Mouse (Mus musculus): Measurements from ENCODE around the gene Grtp1. TPM values are rescaled to one million over a fixed set of nuclear protein-coding genes. Genes with fewer than 3 reads are reported as not detected.

The Grtp1 gene
- polyA plus RNA-seq, 1 experiment from 2014 or later = 24.6 TPM

DNA sequence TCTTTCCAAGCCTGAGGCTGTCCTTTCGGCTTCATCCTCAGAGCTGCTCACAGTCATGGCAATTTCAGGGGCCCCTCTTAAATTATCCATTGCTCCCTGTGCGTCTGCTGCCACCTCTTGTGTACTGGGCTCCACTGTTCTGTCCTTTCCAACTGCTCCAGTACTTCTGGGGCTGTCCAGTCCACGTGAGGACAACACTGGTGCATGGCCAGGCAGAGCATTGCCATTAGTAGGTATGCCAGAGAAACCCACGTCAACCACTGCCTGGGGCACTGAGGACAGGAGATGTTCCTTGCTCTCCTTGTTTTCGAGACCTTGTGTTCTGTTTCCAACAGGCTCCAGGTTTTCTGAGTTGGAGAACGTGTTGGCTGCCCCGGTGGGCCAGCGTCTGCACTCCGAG is 24.0 kb upstream of the Grtp1 start:
- Histone ChIP-seq H3K27ac (no peak overlapping the region), H3K4me3 (replicated peaks) (no peak overlapping the region), H3K27me3 (replicated peaks) (no peaks in the 10 kb centered on the region), H3K4me2 (no peak overlapping the region), H3K9me3 (no peaks in the 10 kb centered on the region), H3K9ac (no peak overlapping the region), H3K4me1 (no peaks in the 10 kb centered on the region), H3K36me3 (no peaks in the 10 kb centered on the region)
- WGBS = 83% methylated on average over 9 of the region's 9 CpGs
- ATAC-seq (ENCODE audit: insufficient read depth, low FRiP score, low read depth) = no peak

DNA sequence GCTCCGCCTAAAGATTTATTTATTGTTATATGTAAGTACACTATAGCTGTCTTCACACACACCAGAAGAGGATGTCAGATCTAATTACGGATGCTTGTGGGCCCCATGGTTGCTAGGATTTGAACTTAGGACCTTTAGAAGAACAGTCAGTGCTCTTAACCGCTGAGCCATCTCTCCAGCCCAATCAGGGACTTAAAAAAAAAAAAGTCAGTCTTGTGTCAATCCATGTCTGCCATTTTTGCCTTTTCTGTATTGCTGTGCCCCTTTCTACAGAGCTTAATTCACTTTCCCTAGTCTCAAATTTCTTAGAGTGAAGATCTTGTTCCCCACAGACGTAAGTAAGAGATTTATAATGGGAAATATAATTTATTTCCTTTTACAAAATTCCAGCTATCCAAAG is 18.0 kb upstream of the Grtp1 start:
- no peaks in the 10 kb centered on the region for H3K27me3 ChIP-seq (replicated peaks)
- H3K36me3 ChIP-seq = no peaks in the 10 kb centered on the region
- H3K4me1 ChIP-seq = peaks cover 7% of the 10 kb centered on the region
- no peak overlapping the region for H3K4me2 ChIP-seq
- H3K4me3 ChIP-seq (replicated peaks) = no peak overlapping the region
- H3K9ac ChIP-seq = no peak overlapping the region
- ATAC-seq (ENCODE audit: insufficient read depth, low FRiP score, low read depth) = no peak
- 79% methylated on average over 4 of the region's 4 CpGs for WGBS
- H3K9me3 ChIP-seq = no peaks in the 10 kb centered on the region
- no peak overlapping the region for H3K27ac ChIP-seq

- ATAC-seq (ENCODE audit: insufficient read depth, low FRiP score, low read depth) = no peak
- H3K4me1 ChIP-seq = peaks cover 8% of the 10 kb centered on the region
- H3K4me2 ChIP-seq = no peak overlapping the region
These were observed 17.6 kb upstream of the Grtp1 start for GRCm38 (mm10) chr8:13217986-13218385.

GRCm38 (mm10) chr8:13217093-13217492 is 16.7 kb upstream of the Grtp1 start:
- H3K4me2 ChIP-seq = no peak overlapping the region
- no peak overlapping the region for H3K27ac ChIP-seq
- no peaks in the 10 kb centered on the region for H3K9me3 ChIP-seq
- H3K36me3 ChIP-seq = no peaks in the 10 kb centered on the region
- H3K9ac ChIP-seq = no peak overlapping the region
- H3K4me1 ChIP-seq = peaks cover 8% of the 10 kb centered on the region
- no peak for ATAC-seq (ENCODE audit: insufficient read depth, low FRiP score, low read depth)
- H3K27me3 ChIP-seq (replicated peaks) = no peaks in the 10 kb centered on the region
- H3K4me3 ChIP-seq (replicated peaks) = no peak overlapping the region
- 15% methylated on average over 5 of the region's 5 CpGs for WGBS

More at GRCm38 (mm10) chr8:13217986-13218385, 17.6 kb upstream of the Grtp1 start:
- Histone ChIP-seq H3K27me3 (replicated peaks) (no peaks in the 10 kb centered on the region), H3K36me3 (no peaks in the 10 kb centered on the region), H3K4me3 (replicated peaks) (no peak overlapping the region), H3K27ac (no peak overlapping the region), H3K9ac (no peak overlapping the region), H3K9me3 (no peaks in the 10 kb centered on the region)

- no peaks in the 10 kb centered on the region for H3K9me3 ChIP-seq
- no peaks in the 10 kb centered on the region for H3K27me3 ChIP-seq (replicated peaks)
- WGBS = 53% methylated on average over 8 of the region's 8 CpGs
- no peak overlapping the region for H3K27ac ChIP-seq
- H3K4me2 ChIP-seq = no peak overlapping the region
- peaks cover 8% of the 10 kb centered on the region for H3K4me1 ChIP-seq
- ATAC-seq (ENCODE audit: insufficient read depth, low FRiP score, low read depth) = no peak
- H3K9ac ChIP-seq = no peak overlapping the region
- H3K36me3 ChIP-seq = no peaks in the 10 kb centered on the region
- no peak overlapping the region for H3K4me3 ChIP-seq (replicated peaks)
These were observed 16.0 kb upstream of the Grtp1 start for GRCm38 (mm10) chr8:13216386-13216785.

DNA sequence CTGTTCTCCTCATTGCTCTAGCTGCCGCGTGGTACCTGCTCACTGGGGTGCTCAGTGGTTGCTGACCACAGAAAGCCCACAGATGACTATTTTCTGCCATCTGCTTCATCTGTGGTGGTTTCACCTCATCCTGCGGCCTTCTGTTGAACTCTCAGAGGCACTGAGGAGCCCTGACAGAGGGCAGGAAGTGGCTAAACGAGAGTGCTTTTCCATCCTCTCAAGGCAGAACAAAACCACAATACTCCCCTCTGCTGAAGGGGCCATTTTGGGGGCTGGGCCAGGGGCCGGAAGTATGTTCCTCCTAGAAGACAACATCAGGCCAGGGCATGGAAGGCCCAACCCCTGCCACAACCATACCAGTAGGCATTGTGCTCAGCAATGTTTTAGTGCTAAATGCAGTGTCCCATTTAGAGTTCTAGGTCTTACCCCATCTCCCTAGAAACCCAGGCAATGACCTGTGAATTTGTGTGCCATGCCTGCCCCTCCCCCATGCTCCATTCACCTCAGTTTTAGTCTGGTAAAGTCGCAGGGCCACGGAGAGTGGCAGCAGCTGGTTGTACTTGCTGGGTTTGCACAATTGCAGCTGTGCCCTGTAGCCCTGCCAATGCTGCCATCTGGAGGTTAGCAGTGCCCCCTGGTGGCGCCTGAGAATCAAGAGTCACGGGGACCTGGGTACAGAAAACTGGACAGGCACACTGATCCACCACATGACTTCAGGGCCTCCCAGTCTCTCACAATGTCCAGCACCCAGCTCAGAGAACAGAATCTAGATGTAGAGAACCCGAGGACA is 13.3 kb upstream of the Grtp1 start:
- 21% methylated on average over 10 of the region's 10 CpGs for WGBS
- peak; percentile 74 for ATAC-seq (ENCODE audit: insufficient read depth, low FRiP score, low read depth)

DNA sequence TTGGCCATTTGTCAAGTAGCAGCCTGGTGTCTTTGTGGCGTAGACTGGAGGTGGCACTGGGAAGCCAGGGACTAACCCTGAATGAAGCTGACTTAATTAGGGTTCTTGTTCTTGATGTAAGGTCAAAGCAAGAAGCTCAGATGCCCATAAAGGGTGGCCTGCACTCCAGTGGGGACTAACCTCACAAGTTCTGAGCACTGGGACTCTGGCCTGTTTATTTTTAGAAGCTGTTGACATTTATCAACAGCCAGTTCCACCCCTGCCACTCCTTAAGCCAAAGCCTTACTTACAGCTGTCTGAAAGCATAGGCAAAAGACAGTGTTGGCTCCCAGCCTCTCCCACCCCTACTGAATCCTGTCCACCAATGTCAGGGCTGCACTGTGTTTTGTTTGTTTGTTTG is 9.3 kb upstream of the Grtp1 start:
- H3K36me3 ChIP-seq = no peaks in the 10 kb centered on the region
- H3K9me3 ChIP-seq = no peaks in the 10 kb centered on the region
- H3K4me1 ChIP-seq = peaks cover 16% of the 10 kb centered on the region; the same call in 1 of the 2 replicates
- no peak overlapping the region for H3K4me2 ChIP-seq
- H3K27me3 ChIP-seq (replicated peaks) = no peaks in the 10 kb centered on the region
- no peak overlapping the region for H3K9ac ChIP-seq
- WGBS = 67% methylated on average over 1 of the region's 1 CpGs
- ATAC-seq (ENCODE audit: insufficient read depth, low FRiP score, low read depth) = no peak
- H3K4me3 ChIP-seq (replicated peaks) = no peak overlapping the region
- H3K27ac ChIP-seq = no peak overlapping the region

More for the DNA sequence above, 13.3 kb upstream of the Grtp1 start:
- Histone ChIP-seq H3K4me2 (0 out of 2 replicates have a peak overlapping the region, but pooled peaks have one; percentile 33), H3K27me3 (replicated peaks) (no peaks in the 10 kb centered on the region), H3K27ac (no peak overlapping the region), H3K4me3 (replicated peaks) (no peak overlapping the region), H3K36me3 (no peaks in the 10 kb centered on the region), H3K9ac (no peak overlapping the region), H3K4me1 (peaks cover 8% of the 10 kb centered on the region), H3K9me3 (no peaks in the 10 kb centered on the region)

GRCm38 (mm10) chr8:13208627-13209355 is 8.4 kb upstream of the Grtp1 start:
- 35% methylated on average over 6 of the region's 6 CpGs for WGBS
- Histone ChIP-seq H3K4me1 (peaks cover 18% of the 10 kb centered on the region; the same call in 1 of the 2 replicates), H3K4me2 (no peak overlapping the region), H3K27ac (no peak overlapping the region), H3K9ac (no peak overlapping the region), H3K4me3 (replicated peaks) (no peak overlapping the region), H3K36me3 (no peaks in the 10 kb centered on the region), H3K9me3 (no peaks in the 10 kb centered on the region), H3K27me3 (replicated peaks) (no peaks in the 10 kb centered on the region)
- ATAC-seq (ENCODE audit: insufficient read depth, low FRiP score, low read depth) = peak; percentile 20; the same call in 1 of the 2 replicates

- 33% methylated on average over 5 of the region's 5 CpGs for WGBS
- no peak overlapping the region for H3K4me3 ChIP-seq (replicated peaks)
- 0 out of 2 replicates have a peak, but pooled peaks cover 6% of the 10 kb centered on the region for H3K27me3 ChIP-seq (replicated peaks)
- H3K9me3 ChIP-seq = no peaks in the 10 kb centered on the region
- no peak overlapping the region for H3K27ac ChIP-seq
- no peaks in the 10 kb centered on the region for H3K36me3 ChIP-seq
- peaks cover 14% of the 10 kb centered on the region; the same call in 1 of the 2 replicates for H3K4me1 ChIP-seq
- no peak overlapping the region for H3K4me2 ChIP-seq
- peak; percentile 45; the same call in 1 of the 2 replicates for ATAC-seq (ENCODE audit: insufficient read depth, low FRiP score, low read depth)
- no peak overlapping the region for H3K9ac ChIP-seq
These were observed 5.9 kb upstream of the Grtp1 start for GRCm38 (mm10) chr8:13206290-13206689.

- no peak for ATAC-seq (ENCODE audit: insufficient read depth, low FRiP score, low read depth)
- WGBS = 76% methylated on average over 5 of the region's 5 CpGs
- H3K27ac ChIP-seq = no peak overlapping the region
- H3K4me1 ChIP-seq = peaks cover 14% of the 10 kb centered on the region; the same call in 1 of the 2 replicates
- H3K4me2 ChIP-seq = no peak overlapping the region
- H3K4me3 ChIP-seq (replicated peaks) = no peak overlapping the region
- no peaks in the 10 kb centered on the region for H3K36me3 ChIP-seq
- peaks cover 9% of the 10 kb centered on the region; the same call in 1 of the 2 replicates for H3K27me3 ChIP-seq (replicated peaks)
- no peaks in the 10 kb centered on the region for H3K9me3 ChIP-seq
- H3K9ac ChIP-seq = no peak overlapping the region
These were observed 4.9 kb upstream of the Grtp1 start for GRCm38 (mm10) chr8:13205311-13205710.

- peaks cover 16% of the 10 kb centered on the region; the same call in 1 of the 2 replicates for H3K27me3 ChIP-seq (replicated peaks)
- 53% methylated on average over 12 of the region's 12 CpGs for WGBS
- H3K9me3 ChIP-seq = no peaks in the 10 kb centered on the region
- ATAC-seq (ENCODE audit: insufficient read depth, low FRiP score, low read depth) = peak; percentile 54; the same call in 1 of the 2 replicates
- H3K4me2 ChIP-seq = no peak overlapping the region
- H3K4me3 ChIP-seq (replicated peaks) = no peak overlapping the region
- H3K4me1 ChIP-seq = peaks cover 14% of the 10 kb centered on the region; the same call in 1 of the 2 replicates
- H3K36me3 ChIP-seq = no peaks in the 10 kb centered on the region
- H3K27ac ChIP-seq = peak overlapping the region; percentile 54; the same call in 1 of the 2 replicates
- H3K9ac ChIP-seq = no peak overlapping the region
These were observed 4.1 kb upstream of the Grtp1 start for GRCm38 (mm10) chr8:13204371-13205140.
